In genomic region chr16:38088126-38088628, GRCm38 (mm10) we compare ENCODE assay signal across 8 mouse cellular contexts. TPM values are rescaled to one million over a fixed set of nuclear protein-coding genes. Genes with fewer than 3 reads are reported as not detected.
DNase-seq lines count a peak whose midpoint lies in the region; ATAC-seq lines count a peak whose summit lies in the region.

No protein-coding gene starts in this region.

- peak overlapping the region; percentile 92 for H3K9ac ChIP-seq in midbrain, embryonic 11.5 days (ENCODE audit: low read length)

- 1% methylated on average over 40 of the region's 40 CpGs for WGBS in hindbrain, embryonic 10.5 days
- under 1% methylated on average over 36 of the region's 40 CpGs for WGBS in midbrain, embryonic 11.5 days

- no peaks in the 10 kb centered on the region for H3K9me3 ChIP-seq in hindbrain, embryonic 10.5 days
- no peaks in the 10 kb centered on the region for H3K9me3 ChIP-seq in midbrain, embryonic 11.5 days (ENCODE audit: control insufficient read depth, low read length)

- H3K4me1 ChIP-seq in hindbrain, embryonic 10.5 days (replicated peaks) = peaks cover 20% of the 10 kb centered on the region
- peaks cover 12% of the 10 kb centered on the region for H3K4me1 ChIP-seq in midbrain, embryonic 11.5 days (ENCODE audit: control insufficient read depth, insufficient read depth, low read length)

- H3K27ac ChIP-seq in hindbrain, embryonic 10.5 days = peak overlapping the region; percentile 99
- H3K27ac ChIP-seq in midbrain, embryonic 11.5 days (ENCODE audit: low read depth, low read length) = peak overlapping the region; percentile 100

- H3K4me3 ChIP-seq in hindbrain, embryonic 10.5 days = peak overlapping the region; percentile 96
- H3K4me3 ChIP-seq in midbrain, embryonic 11.5 days (ENCODE audit: low read depth, low read length) = peak overlapping the region; percentile 50

- no peak for ATAC-seq in midbrain, embryonic 11.5 days (ENCODE audit: low FRiP score)

- DNase-seq in embryo, embryonic 11.5 days (ENCODE audit: low read depth, low spot score) = peak; percentile 67
- no peak for DNase-seq in embryo, embryonic 9.5 days (ENCODE audit: extremely low spot score)
- peak; percentile 53 for DNase-seq in ovary, postnatal 10 days (ENCODE audit: low spot score)
- no peak for DNase-seq in ovary, postnatal 36 days (ENCODE audit: low spot score)
- DNase-seq in hindbrain, embryonic 10.5 days (ENCODE audit: low spot score) = peak; percentile 87
- DNase-seq in midbrain, embryonic 11.5 days (ENCODE audit: low spot score, missing footprints) = peak; percentile 99
- no peak for DNase-seq in thymus, postnatal 0 days (ENCODE audit: low spot score)
- no peak for DNase-seq in spleen, postnatal 14 days (ENCODE audit: low spot score in 2 of 2)

- no peaks in the 10 kb centered on the region for H3K27me3 ChIP-seq in hindbrain, embryonic 10.5 days (ENCODE audit: insufficient read depth, poor library complexity, severe bottlenecking)
- no peaks in the 10 kb centered on the region for H3K27me3 ChIP-seq in midbrain, embryonic 11.5 days (ENCODE audit: control insufficient read depth, insufficient read depth, low read length)

- peaks cover 3% of the 10 kb centered on the region; the same call in 1 of the 2 replicates for H3K36me3 ChIP-seq in hindbrain, embryonic 10.5 days
- H3K36me3 ChIP-seq in midbrain, embryonic 11.5 days (ENCODE audit: control insufficient read depth, insufficient read depth, low read length) = no peaks in the 10 kb centered on the region

- peak overlapping the region; percentile 62 for H3K4me2 ChIP-seq in midbrain, embryonic 11.5 days

RNA-seq across cellular contexts. Expression of gene Gsk3b, which starts 0.6 kb away (rescaled TPM):
- 73.9 and 84.1 TPM in 2 replicates for polyA plus RNA-seq in hindbrain, embryonic 10.5 days (2016; fragmentation: Nextera tagmentation; extraction: Ambion mirVana)
- 120 and 121 TPM in 2 replicates for polyA plus RNA-seq in midbrain, embryonic 11.5 days (2014; fragmentation: Nextera tagmentation; extraction: Ambion mirVana)
- polyA plus RNA-seq in thymus, postnatal 0 days (2015; fragmentation: Nextera tagmentation; extraction: Ambion mirVana) = 37.9 and 45.6 TPM in 2 replicates

Comparison
In these comparisons a context has a peak if more than half of its experiments do, and no peak if none do; other contexts are left out.
1. DNase-seq: peak in embryo, embryonic 11.5 days (single experiment), ovary, postnatal 10 days (single experiment), hindbrain, embryonic 10.5 days (single experiment) and midbrain, embryonic 11.5 days (single experiment); none in embryo, embryonic 9.5 days (single experiment), ovary, postnatal 36 days (single experiment), thymus, postnatal 0 days (single experiment) and spleen, postnatal 14 days (0 of 2).